19 mouse cellular contexts compared by ENCODE assay signal in the genomic region with DNA sequence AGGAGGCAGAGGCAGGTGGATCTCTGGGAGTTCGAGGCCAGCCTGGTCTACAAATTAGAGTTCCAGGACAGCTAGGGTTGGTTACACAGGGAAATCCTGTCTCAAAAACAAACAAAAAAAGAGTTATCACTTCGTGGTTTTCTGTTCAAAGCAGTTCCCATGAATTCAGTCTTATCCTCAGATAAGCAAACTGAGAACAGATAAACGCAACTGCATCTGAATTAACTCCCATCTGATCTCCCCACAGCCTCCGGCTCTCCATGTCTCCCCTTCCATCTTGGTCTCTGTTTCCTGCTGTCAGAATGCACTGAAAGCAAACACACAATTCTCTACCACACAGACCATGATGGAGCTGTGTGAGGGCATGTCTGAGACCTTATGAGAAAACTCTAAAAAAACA. TPM values are rescaled to one million over a fixed set of nuclear protein-coding genes. Genes with fewer than 3 reads are reported as not detected.
"Had no signal": no experiment of that assay in that cellular context is flagged by ENCODE, and none has a peak within 500 bp of the region (broad histone marks: within the 10 kb centered on the region; RNA-seq: fewer than 3 reads in every experiment).

No protein-coding gene starts in this region.

- H3K4me3 ChIP-seq: liver, embryonic 15.5 days; megakaryocyte, embryonic 14.5 days; midbrain, embryonic 10.5 days; midbrain, embryonic 12.5 days; neural tube, embryonic 12.5 days; stomach, embryonic 15.5 days had no signal

- H3K27ac ChIP-seq: liver, embryonic 15.5 days; midbrain, embryonic 10.5 days; midbrain, embryonic 12.5 days; neural tube, embryonic 12.5 days; stomach, embryonic 15.5 days; stomach, postnatal 0 days had no signal

- DNase-seq: lung, adult 18-20 months; lung, embryonic 14.5 days; lung, postnatal 10 days; lung, postnatal 4 days; midbrain, embryonic 14.5 days; right cerebral cortex, postnatal 14 days; thymus, adult 2 months; thymus, postnatal 25 days; thymus, postnatal 4 days had no signal

- H3K4me1 ChIP-seq: liver, embryonic 15.5 days; midbrain, embryonic 10.5 days; midbrain, embryonic 12.5 days; neural tube, embryonic 12.5 days; stomach, embryonic 15.5 days had no signal

- ATAC-seq: midbrain, embryonic 16.5 days had no signal

- H3K27me3 ChIP-seq: liver, embryonic 15.5 days; midbrain, embryonic 12.5 days; neural tube, embryonic 12.5 days; stomach, embryonic 15.5 days had no signal

RNA-seq across cellular contexts. Expression of a gene that starts 10.6 kb away (rescaled TPM):
- total RNA-seq: monocyte, adult 5-6 weeks; neutrophil, adult 5-6 weeks had no signal
- polyA plus RNA-seq: midbrain, embryonic 12.5 days; midbrain, embryonic 14.5 days had no signal
